Mouse (Mus musculus) ES-E14 (cell line): ENCODE measurements at regions not wholly inside any gene's neighbourhood (a gene's known extent, or its start where the extent isn't known, plus 50 kb on each side); places are given as distances from the start of the nearest gene placed in this dataset.

Source experiments
- DNase-seq: peaks from one replicate; pipeline ENCODE4 v3.0.0-alpha.2; 2013; ENCODE audit warnings: low read depth, low spot score
- H3K27ac ChIP-seq: 2 replicates; pipeline ENCODE4 v1.5.1; 2012; ENCODE audit warnings: low read depth, mild to moderate bottlenecking, low read length, moderate library complexity, mixed read lengths; ENCODE audit not compliant: poor library complexity, insufficient read depth, severe bottlenecking
- H3K36me3 ChIP-seq: 2 replicates; pipeline ENCODE4 v1.6.1; 2012; ENCODE audit warnings: mild to moderate bottlenecking, low read length, moderate library complexity, mixed read lengths; ENCODE audit not compliant: control insufficient read depth, poor library complexity, insufficient read depth, severe bottlenecking
- H3K4me1 ChIP-seq, 2 experiments: fragments of 150-350 bp in 1 of 2; sonication (generic) in 1 of 2; 2 replicates each; pipeline ENCODE4 v1.6.1; 2012; ENCODE audit warnings: low read length in 2 of 2, mild to moderate bottlenecking in 1 of 2, mixed read lengths in 1 of 2; ENCODE audit not compliant: control insufficient read depth in 2 of 2, insufficient read depth in 2 of 2, poor library complexity in 1 of 2
- H3K4me3 ChIP-seq, 2 experiments: fragments of 150-350 bp in 1 of 2; sonication (generic) in 1 of 2; 2 replicates each; pipeline ENCODE4 v1.5.1; 2012; ENCODE audit warnings: low read length in 2 of 2, low read depth in 1 of 2, mild to moderate bottlenecking in 1 of 2, mixed read lengths in 1 of 2; ENCODE audit not compliant: insufficient read depth in 1 of 2, poor library complexity in 1 of 2, severe bottlenecking in 1 of 2
- H3K9ac ChIP-seq: 2 replicates; pipeline ENCODE4 v1.6.1; 2012; ENCODE audit warnings: low read depth, mild to moderate bottlenecking, low read length, mixed read lengths; ENCODE audit not compliant: poor library complexity, insufficient read depth, severe bottlenecking
- H3K9me3 ChIP-seq: fragments of 150-350 bp; sonication (generic); 2 replicates; pipeline ENCODE4 v1.6.1; 2012; ENCODE audit warnings: low read depth, mild to moderate bottlenecking, low read length; ENCODE audit not compliant: control insufficient read depth, insufficient read depth
- CHD2 ChIP-seq: IDR thresholded peaks from 2 replicates; pipeline ENCODE4 v1.6.1; 2014; ENCODE audit warnings: mild to moderate bottlenecking, low read depth, low read length, inconsistent platforms
- HCFC1 ChIP-seq: IDR thresholded peaks from 2 replicates; pipeline ENCODE4 v1.6.1; 2012; ENCODE audit warnings: low read length, inconsistent platforms, borderline replicate concordance; ENCODE audit not compliant: insufficient read depth
- MAFK ChIP-seq: IDR thresholded peaks from 2 replicates; pipeline ENCODE4 v1.6.1; 2014; ENCODE audit warnings: mild to moderate bottlenecking, low read depth, low read length, inconsistent platforms; ENCODE audit not compliant: insufficient read depth
- ZC3H11A ChIP-seq: IDR thresholded peaks from 2 replicates; pipeline ENCODE4 v1.6.1; 2012; ENCODE audit warnings: low read depth, mild to moderate bottlenecking, inconsistent platforms, low read length, borderline replicate concordance
- ZNF384 ChIP-seq: IDR thresholded peaks from 2 replicates; pipeline ENCODE4 v1.6.1; 2012; ENCODE audit warnings: low read depth, low read length, inconsistent platforms
- in situ Hi-C, 2 experiments: fragments of 600-800 bp; cut with MboI; formaldehyde crosslinking; loops; one replicate each; pipeline ENCODE4 v1.15.1; 2025; ENCODE audit warnings: low sequenced_read_pairs in 2 of 2, inconsistent platforms in 1 of 2; ENCODE audit not compliant: unreplicated experiment in 2 of 2

GRCm38 (mm10) chr12:10600111-10600510 is 209.5 kb downstream of the Rdh14 start:
- Histone ChIP-seq H3K4me3 (no peak overlapping the region), H3K9me3 (no peaks in the 10 kb centered on the region), H3K9ac (no peak overlapping the region), H3K27ac (no peak overlapping the region), H3K36me3 (no peaks in the 10 kb centered on the region), H3K4me1 (no peaks in the 10 kb centered on the region)
- DNase-seq, result no peak
- in situ Hi-C loops, result loop anchor here (10.0 to 25.0 kb wide), 2 partner anchors 575 to 587 kb away; no protein-coding TSS in a partner anchor
- TF ChIP-seq MAFK (no peak), HCFC1 (no peak), ZC3H11A (no peak), CHD2 (no peak), ZNF384 (no peak)

GRCm38 (mm10) chr12:10618319-10618718 is 227.7 kb downstream of the Rdh14 start:
- no peak overlapping the region for H3K27ac ChIP-seq
- no peak overlapping the region for H3K4me3 ChIP-seq
- TF ChIP-seq HCFC1 (no peak), MAFK (no peak), ZNF384 (no peak), ZC3H11A (no peak), CHD2 (no peak)
- no peaks in the 10 kb centered on the region for H3K4me1 ChIP-seq
- no peaks in the 10 kb centered on the region for H3K36me3 ChIP-seq
- no peaks in the 10 kb centered on the region for H3K9me3 ChIP-seq
- in situ Hi-C loops, result loop anchor here in 1 of 2 experiments (25.0 kb wide), 1 partner anchor 569 kb away; no protein-coding TSS in a partner anchor
- H3K9ac ChIP-seq, result no peak overlapping the region
- DNase-seq, result no peak

- no peaks in the 10 kb centered on the region for H3K9me3 ChIP-seq
- TF ChIP-seq HCFC1 (no peak), ZNF384 (no peak), CHD2 (no peak), ZC3H11A (no peak)
- H3K36me3 ChIP-seq, result no peaks in the 10 kb centered on the region
- H3K4me1 ChIP-seq, result no peaks in the 10 kb centered on the region
- no peak overlapping the region for H3K9ac ChIP-seq
- in situ Hi-C loops, result loop anchor here in 1 of 2 experiments (25.0 kb wide), 1 partner anchor 567 kb away; no protein-coding TSS in a partner anchor
- no peak for DNase-seq
- no peak overlapping the region for H3K27ac ChIP-seq
- no peak overlapping the region for H3K4me3 ChIP-seq
Observed at GRCm38 (mm10) chr12:10620541-10620940, 230.0 kb downstream of the Rdh14 start.

DNA sequence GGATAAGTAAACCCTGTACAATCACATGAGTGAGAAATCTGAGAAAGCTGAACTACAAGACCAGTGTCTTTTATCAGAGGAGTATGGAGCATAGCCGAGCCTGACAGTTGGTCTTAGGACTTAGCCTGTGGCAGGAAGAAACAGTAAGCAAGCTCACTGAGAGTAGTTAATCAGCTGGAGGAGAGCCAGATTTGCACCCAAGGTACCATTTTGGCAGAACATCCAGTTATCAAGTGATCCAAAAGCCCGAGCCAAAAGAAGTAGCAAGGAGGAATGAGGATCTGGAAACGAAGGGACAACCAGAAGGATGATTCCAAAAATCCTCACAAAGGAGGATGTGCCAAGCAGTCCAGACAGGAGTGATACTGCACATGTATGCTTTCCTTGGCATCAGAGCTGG is 248.0 kb downstream of the Rdh14 start:
- Histone ChIP-seq H3K27ac (no peak overlapping the region), H3K9me3 (no peaks in the 10 kb centered on the region), H3K9ac (no peak overlapping the region), H3K36me3 (no peaks in the 10 kb centered on the region), H3K4me1 (no peaks in the 10 kb centered on the region), H3K4me3 (no peak overlapping the region)
- TF ChIP-seq ZC3H11A (no peak), MAFK (no peak), ZNF384 (no peak), CHD2 (no peak), HCFC1 (no peak)
- no peak for DNase-seq
- in situ Hi-C loops, result no loop called here
